Mouse (Mus musculus) thymus, postnatal 10 days (tissue): ENCODE measurements around the gene Ube2e1.
A peak's percentile ranks its signal among the peaks of the same experiment; 100 is the strongest.

Experiments
- DNase-seq, 2 experiments: peaks; one replicate each; pipeline ENCODE4 v3.0.0; 2021; ENCODE audit warnings: low spot score in 2 of 2

The Ube2e1 gene

DNA sequence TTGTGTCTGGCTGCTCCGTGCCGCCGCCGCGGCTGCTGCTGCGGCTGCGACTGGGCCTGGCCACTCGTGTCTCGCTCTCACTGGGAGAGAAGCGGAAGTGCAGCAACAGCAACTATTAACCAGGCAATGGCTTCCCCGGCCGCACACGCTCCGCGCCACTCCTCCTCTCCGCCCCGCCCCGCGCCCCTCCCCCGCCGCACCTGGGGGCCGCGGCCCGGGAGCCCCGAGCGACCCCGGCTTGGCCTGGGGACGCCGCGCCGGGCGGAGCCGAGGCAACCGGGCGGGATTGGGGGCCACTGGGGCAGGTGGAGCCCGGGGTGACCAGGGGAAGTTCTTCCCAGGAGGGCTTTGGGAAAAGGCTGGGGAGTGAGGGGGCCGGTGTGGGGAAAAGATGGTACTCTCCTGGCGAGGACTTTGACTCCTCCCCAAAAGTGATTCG lies at the start of gene Ube2e1:
Gene Ube2e1 (minus strand): TSS at position 167 of the 439 bp plus-strand sequence.
- peak; percentile 77 to 80 for DNase-seq

- no peak for DNase-seq
Measured at GRCm38 (mm10) chr14:18379841-18380240, 48.2 kb upstream of the Ube2e1 start.

- no peak for DNase-seq
Measured at GRCm38 (mm10) chr14:18377944-18378575, 46.4 kb upstream of the Ube2e1 start.

GRCm38 (mm10) chr14:18376206-18376605 lies 44.5 kb upstream of the Ube2e1 start:
- DNase-seq = no peak

- DNase-seq = no peak
Measured at GRCm38 (mm10) chr14:18373758-18374405, 42.2 kb upstream of the Ube2e1 start.

DNA sequence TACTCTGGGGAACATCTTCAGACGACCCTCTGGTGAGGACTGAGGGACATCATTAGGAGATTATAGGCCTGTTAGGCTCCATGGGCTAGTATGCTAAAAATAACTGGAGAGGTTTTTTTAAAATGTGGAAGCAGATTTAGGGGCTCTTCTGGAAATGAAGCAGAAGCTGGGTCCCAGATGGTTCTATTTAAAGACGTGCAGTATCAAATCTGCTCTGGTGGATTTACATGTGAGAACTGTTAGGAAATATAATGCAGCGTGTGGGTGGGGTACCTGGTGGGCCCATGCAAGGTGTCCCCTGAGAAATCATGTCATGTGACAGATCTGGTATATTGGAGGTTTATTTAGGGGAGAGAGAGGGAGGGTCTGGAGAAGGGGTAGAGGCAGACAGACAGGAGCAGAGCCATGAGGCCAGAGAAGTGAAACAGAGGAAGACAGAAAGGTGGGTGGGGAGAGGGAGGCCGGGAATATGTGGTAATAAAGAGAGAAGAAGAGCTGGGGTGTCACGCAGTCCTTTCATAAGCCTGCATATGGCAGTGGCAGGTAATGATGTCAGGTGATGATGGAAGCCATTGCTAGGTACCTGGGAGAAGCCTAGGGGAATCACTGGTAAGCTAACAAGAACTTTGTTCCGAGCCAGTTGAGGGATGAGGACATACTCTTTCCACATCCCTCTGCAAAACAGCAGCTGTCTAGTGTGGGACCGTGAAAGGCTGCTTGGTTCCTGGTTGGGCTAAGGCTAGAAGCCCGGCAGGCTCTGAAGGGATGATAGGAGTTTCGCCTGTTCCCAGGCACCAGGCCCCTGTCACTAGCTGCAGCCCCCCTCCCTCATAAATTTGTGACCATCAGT lies 41.3 kb upstream of the Ube2e1 start:
- no peak for DNase-seq

- no peak for DNase-seq
Measured at GRCm38 (mm10) chr14:18369031-18369430, 37.4 kb upstream of the Ube2e1 start.

DNA sequence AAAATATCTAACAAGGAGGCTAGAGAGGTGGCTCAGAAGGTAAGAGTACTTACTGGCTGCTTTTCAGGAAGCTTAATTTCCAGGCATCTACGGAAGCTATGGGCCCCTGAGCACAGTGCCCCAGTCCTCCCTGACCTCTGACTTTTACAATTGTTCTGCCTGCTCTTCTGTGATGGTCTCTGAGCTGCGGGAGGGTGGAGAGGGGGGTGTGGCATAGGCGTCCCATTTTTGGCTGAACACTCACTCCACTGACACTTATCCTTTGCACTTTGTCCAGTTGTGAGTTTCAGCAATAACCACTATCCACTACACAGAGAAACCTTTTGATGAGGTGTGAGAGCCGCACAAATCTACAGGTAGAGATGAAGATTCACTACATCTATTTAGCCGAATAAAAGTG lies 35.4 kb upstream of the Ube2e1 start:
- no peak for DNase-seq

DNA sequence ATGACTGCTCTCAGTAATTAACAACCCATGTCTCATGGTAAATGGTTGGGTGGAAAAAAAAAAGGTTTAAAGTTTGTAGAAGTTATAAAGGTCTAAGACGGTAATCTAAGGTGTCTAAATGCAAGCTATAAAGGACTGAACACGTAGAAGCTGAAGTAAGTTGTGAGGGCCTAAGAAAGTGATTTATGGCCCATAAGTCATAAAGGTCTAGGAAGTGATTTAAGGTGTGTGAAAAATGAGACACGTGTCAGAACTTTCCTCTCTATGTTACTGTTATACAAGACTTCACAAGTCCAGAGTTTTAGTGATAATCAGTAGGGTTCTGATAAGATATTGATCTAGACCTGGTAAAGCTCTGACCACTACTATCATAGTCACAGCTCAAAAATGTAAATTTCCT lies 32.7 kb upstream of the Ube2e1 start:
- DNase-seq = no peak

GRCm38 (mm10) chr14:18356442-18356841 lies 24.8 kb upstream of the Ube2e1 start:
- DNase-seq = no peak

DNA sequence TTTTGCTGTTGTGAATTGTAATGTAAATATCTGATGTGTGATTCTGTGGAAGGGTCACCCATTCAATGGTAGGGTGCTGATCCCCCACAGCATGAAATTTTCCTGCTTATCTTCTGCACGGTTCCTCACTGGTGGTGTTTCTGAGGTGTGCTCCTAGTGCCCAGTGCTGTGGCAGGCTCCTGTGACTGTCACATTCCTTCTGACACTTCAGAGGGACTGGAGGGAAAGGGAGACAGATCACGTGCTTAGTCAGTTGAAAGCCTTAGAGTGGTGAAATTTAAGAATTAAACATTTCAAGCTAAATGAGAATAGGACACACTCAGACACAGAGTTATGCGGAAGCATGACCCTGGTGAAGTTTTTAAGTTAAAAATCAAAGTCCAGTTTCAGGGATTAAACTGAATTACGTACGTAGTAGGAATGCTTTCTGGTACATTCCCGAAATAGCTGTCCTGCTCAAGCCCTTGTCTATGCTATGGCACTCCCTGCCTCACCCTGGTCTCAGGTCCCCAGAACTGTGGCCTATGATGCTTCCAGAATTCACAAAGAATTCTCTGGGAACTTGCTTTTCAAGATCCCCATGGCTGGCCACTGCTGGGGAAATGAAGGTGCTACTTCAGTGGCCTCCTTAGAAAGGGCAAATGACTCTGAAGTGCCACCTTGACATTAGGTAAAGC lies 24.0 kb upstream of the Ube2e1 start:
- DNase-seq = no peak

GRCm38 (mm10) chr14:18353525-18353924 lies 21.9 kb upstream of the Ube2e1 start:
- DNase-seq = no peak

- no peak for DNase-seq
Measured at GRCm38 (mm10) chr14:18352934-18353333, 21.3 kb upstream of the Ube2e1 start.

DNA sequence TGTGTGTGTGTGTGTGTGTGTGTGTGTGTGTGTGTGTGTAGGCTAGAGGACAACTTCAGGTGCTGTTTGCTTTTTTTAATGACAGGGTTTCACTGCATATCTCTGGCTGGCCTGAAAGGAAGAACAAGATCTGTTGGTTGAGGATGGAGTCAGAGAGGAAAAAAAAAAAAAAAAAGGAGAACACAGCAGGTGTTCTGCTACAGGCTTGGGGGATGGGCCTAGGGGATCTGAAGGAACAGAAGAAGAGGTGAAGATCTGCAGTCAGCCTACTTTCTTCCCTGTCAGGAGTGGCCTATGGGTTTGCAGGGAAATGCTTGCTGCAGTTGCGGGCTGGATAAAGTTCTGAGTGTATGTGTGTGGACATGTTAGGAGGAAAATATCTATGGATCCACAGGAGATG lies 19.0 kb upstream of the Ube2e1 start:
- DNase-seq = peak; percentile 64 to 76

- DNase-seq = peak; percentile 29 to 41
Measured at GRCm38 (mm10) chr14:18349871-18350270, 18.2 kb upstream of the Ube2e1 start.

DNA sequence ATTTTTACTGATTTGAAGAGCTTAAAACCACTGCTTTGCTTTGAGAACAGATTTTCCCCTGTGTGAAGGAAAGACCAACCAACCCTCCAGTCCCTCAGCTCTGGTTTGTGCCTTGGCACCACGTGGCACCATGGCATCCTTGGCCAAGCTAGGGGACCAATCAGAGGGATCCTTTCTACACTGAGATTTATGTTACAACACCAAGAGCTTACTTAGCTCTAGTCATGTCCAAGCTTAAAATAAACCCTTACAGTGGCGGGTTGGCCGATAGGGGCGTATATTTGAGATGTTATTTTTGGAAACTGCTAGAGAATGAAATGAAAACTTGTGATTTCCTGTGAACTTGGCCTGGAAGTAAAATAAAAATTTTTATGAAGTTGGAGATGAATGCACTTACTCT lies 11.9 kb upstream of the Ube2e1 start:
- no peak for DNase-seq

- DNase-seq = no peak
Measured at GRCm38 (mm10) chr14:18342749-18343148, 11.1 kb upstream of the Ube2e1 start.

DNA sequence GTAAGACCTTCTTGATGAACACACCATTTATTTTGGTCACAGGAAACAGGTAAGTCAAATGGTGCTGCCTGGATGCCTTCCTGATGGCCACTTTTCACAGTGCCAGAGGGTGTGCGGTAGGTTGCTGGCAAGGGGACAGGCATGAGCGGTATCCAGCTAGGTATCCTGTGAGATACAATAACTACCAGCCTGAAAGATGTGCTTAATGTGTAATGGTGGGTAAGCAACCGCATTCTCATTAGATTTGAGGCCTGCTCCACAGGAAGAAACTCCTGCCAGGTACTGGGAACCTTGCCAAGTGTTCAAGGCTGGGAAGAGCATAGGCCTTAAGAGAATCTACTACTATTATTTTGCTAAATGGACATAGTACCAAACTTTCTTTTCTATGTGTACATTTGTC lies 9.4 kb upstream of the Ube2e1 start:
- no peak for DNase-seq

GRCm38 (mm10) chr14:18336106-18336505 lies 4.4 kb upstream of the Ube2e1 start:
- DNase-seq = no peak

DNA sequence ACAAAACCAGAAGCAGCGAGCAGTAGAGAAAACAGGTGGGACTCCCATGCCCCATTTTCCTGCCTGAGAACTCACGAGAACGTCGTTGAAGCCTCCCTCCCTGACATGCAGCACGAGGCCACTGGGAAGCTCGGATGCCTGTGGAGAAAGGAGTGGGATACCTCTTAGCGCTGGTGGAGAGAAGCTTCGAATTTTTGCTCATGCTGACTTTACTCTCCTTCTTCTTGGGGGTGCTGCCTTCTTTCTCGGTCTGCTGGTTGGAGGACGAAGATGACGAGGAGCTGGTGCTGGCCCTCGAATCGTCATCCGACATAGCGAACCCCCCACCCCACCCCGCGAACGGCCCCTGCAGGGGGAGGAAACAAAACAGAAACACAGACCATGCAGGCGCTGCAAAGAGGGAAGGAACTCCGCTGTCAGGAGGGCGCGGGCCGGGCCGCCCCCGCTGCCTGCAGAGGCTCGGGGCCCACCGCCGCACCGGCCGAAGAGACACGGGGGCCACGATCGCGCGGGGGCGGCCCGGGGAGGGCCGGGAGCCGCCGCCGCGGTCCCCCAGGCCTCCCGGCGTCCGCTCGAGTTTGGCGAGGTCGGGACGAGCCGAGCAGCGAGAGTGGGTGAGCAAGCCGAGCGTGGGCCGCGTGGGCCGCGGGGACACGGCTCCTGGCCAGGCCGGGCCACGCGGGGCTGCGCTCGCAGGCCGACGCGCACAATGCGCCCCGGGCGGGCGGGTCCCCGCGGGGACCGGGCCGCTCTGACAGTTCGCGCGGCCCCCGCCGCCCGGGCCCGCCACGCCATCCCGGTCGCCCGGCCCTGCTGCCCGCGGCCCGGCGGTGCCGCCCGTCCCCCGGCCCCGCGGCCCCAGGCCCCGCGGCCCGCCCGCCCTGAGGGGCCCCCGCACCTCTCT lies 618 bp downstream of the Ube2e1 start:
- peak; percentile 51 to 60 for DNase-seq
